In the genomic region with DNA sequence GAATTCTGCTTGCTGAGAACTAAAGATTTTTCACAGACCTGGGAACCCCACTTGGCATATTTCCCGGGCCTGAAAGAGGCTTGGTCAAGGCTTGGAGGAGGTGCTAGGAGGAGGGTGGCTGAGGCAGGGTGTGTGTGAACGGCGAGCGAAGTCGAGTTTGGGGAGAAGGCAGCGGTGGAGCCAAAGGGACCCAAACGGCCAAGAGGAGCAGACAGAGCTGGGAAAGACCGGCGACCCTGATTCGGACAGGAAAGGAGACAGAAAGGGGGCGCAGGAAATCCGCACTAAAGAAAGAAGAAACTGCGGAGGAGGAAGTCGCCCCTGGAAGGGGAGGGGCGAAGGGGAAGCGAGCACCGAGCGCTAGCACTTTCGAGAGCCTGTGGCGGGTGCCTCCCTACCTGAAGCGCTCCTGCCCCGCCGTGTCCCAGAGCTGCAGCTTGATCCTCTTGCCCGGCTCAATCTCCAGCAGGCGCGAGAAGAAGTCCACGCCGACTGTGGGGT, we compare ENCODE assay signal across 7 mouse cellular contexts. TPM values are rescaled to one million over a fixed set of nuclear protein-coding genes. Genes with fewer than 3 reads are reported as not detected.
DNase-seq lines count a peak whose midpoint lies in the region; ATAC-seq and TF ChIP-seq lines count a peak whose summit lies in the region.

No protein-coding gene starts in this region.

- peak overlapping the region; percentile 95 for H3K4me3 ChIP-seq in ES-Bruce4 (ENCODE audit: low read depth, low read length)
- peak overlapping the region; percentile 69 for H3K4me3 ChIP-seq in forebrain, embryonic 12.5 days (replicated peaks)
- peak overlapping the region; percentile 52 for H3K4me3 ChIP-seq in hindbrain, embryonic 11.5 days (ENCODE audit: low read depth, low read length)
- peak overlapping the region; percentile 77 for H3K4me3 ChIP-seq in midbrain, embryonic 15.5 days
- peak overlapping the region; percentile 32 for H3K4me3 ChIP-seq in stomach, postnatal 0 days (ENCODE audit: low read depth, low read length)

- DNase-seq in ZHBTc4 (ENCODE audit: low read depth, low spot score) (peak; percentile 91), liver (peak; percentile 17)
- peak; percentile 70 for DNase-seq in hindbrain, embryonic 11.5 days (ENCODE audit: low spot score)
- no peak for DNase-seq in stomach, postnatal 0 days (ENCODE audit: low spot score)

- H3K36me3 ChIP-seq in ES-Bruce4 (ENCODE audit: control insufficient read depth, insufficient read depth, low read length, poor library complexity, severe bottlenecking): no peaks in the 10 kb centered on the region
- no peaks in the 10 kb centered on the region for H3K36me3 ChIP-seq in forebrain, embryonic 12.5 days (replicated peaks)
- H3K36me3 ChIP-seq in hindbrain, embryonic 11.5 days (ENCODE audit: control insufficient read depth, insufficient read depth, low read length): no peaks in the 10 kb centered on the region
- H3K36me3 ChIP-seq in midbrain, embryonic 15.5 days (replicated peaks): no peaks in the 10 kb centered on the region
- no peaks in the 10 kb centered on the region for H3K36me3 ChIP-seq in stomach, postnatal 0 days (ENCODE audit: control insufficient read depth, insufficient read depth, low read length)

- no peak for TF ChIP-seq CTCF in ES-Bruce4 (IDR thresholded peaks at IDR 0.05; ENCODE audit: low read depth, low read length)
- no peak for TF ChIP-seq CTCF in stomach, postnatal 0 days (IDR thresholded peaks at IDR 0.05; ENCODE audit: low read depth)

- no peaks in the 10 kb centered on the region for H3K27me3 ChIP-seq in ES-Bruce4 (ENCODE audit: control insufficient read depth, insufficient read depth, low read length, poor library complexity, severe bottlenecking)
- H3K27me3 ChIP-seq in forebrain, embryonic 12.5 days: no peaks in the 10 kb centered on the region
- H3K27me3 ChIP-seq in hindbrain, embryonic 11.5 days (ENCODE audit: control insufficient read depth, insufficient read depth, low read length): no peaks in the 10 kb centered on the region
- no peaks in the 10 kb centered on the region for H3K27me3 ChIP-seq in midbrain, embryonic 15.5 days (replicated peaks)
- no peaks in the 10 kb centered on the region for H3K27me3 ChIP-seq in stomach, postnatal 0 days (ENCODE audit: control insufficient read depth, insufficient read depth, low read length)

- WGBS in forebrain, embryonic 12.5 days: 0% methylated on average over 28 of the region's 28 CpGs
- under 1% methylated on average over 28 of the region's 28 CpGs for WGBS in hindbrain, embryonic 11.5 days
- WGBS in midbrain, embryonic 15.5 days: under 1% methylated on average over 25 of the region's 28 CpGs
- WGBS in stomach, postnatal 0 days: under 1% methylated on average over 26 of the region's 28 CpGs

- peak overlapping the region; percentile 37 for H3K27ac ChIP-seq in ES-Bruce4 (ENCODE audit: insufficient read depth, low read length)
- H3K27ac ChIP-seq in forebrain, embryonic 12.5 days: no peak overlapping the region
- H3K27ac ChIP-seq in hindbrain, embryonic 11.5 days (ENCODE audit: low read depth, low read length): no peak overlapping the region
- H3K27ac ChIP-seq in midbrain, embryonic 15.5 days: peak overlapping the region; percentile 58
- no peak overlapping the region for H3K27ac ChIP-seq in stomach, postnatal 0 days (replicated peaks)

- no peak for TF ChIP-seq EP300 in ES-Bruce4 (IDR thresholded peaks at IDR 0.05; ENCODE audit: insufficient read depth, low read depth, low read length)
- TF ChIP-seq EP300 in stomach, postnatal 0 days (optimal IDR thresholded peaks at IDR 0.05): no peak

- H3K4me2 ChIP-seq in forebrain, embryonic 12.5 days: peak overlapping the region; percentile 72
- H3K4me2 ChIP-seq in hindbrain, embryonic 11.5 days (replicated peaks; ENCODE audit: low read depth, low read length): peak overlapping the region; percentile 68
- peak overlapping the region; percentile 68 for H3K4me2 ChIP-seq in midbrain, embryonic 15.5 days
- peak overlapping the region; percentile 54 for H3K4me2 ChIP-seq in stomach, postnatal 0 days (replicated peaks; ENCODE audit: low read depth)

- peak; percentile 70 for ATAC-seq in forebrain, embryonic 12.5 days (ENCODE audit: low FRiP score)
- peak; percentile 20 for ATAC-seq in hindbrain, embryonic 11.5 days (ENCODE audit: low FRiP score)
- ATAC-seq in midbrain, embryonic 15.5 days (replicated peaks): peak; percentile 40
- ATAC-seq in stomach, postnatal 0 days (ENCODE audit: low FRiP score, low TSS enrichment): peak; percentile 66

- no peak for TF ChIP-seq POLR2A in ES-Bruce4 (IDR thresholded peaks at IDR 0.05; ENCODE audit: insufficient read depth, low read length)

- H3K9me3 ChIP-seq in ES-Bruce4 (replicated peaks; ENCODE audit: control insufficient read depth, insufficient read depth, low read length, poor library complexity, severe bottlenecking): no peaks in the 10 kb centered on the region
- H3K9me3 ChIP-seq in forebrain, embryonic 12.5 days: no peaks in the 10 kb centered on the region
- H3K9me3 ChIP-seq in hindbrain, embryonic 11.5 days (ENCODE audit: control insufficient read depth, low read length): no peaks in the 10 kb centered on the region
- no peaks in the 10 kb centered on the region for H3K9me3 ChIP-seq in midbrain, embryonic 15.5 days
- no peaks in the 10 kb centered on the region for H3K9me3 ChIP-seq in stomach, postnatal 0 days (ENCODE audit: control insufficient read depth, low read length)

- no peaks in the 10 kb centered on the region for H3K4me1 ChIP-seq in ES-Bruce4 (ENCODE audit: control insufficient read depth, insufficient read depth, low read length)
- peaks cover 6% of the 10 kb centered on the region; the same call in 1 of the 2 replicates for H3K4me1 ChIP-seq in forebrain, embryonic 12.5 days
- H3K4me1 ChIP-seq in hindbrain, embryonic 11.5 days (replicated peaks; ENCODE audit: control insufficient read depth, insufficient read depth, low read length): no peaks in the 10 kb centered on the region
- H3K4me1 ChIP-seq in midbrain, embryonic 15.5 days: peaks cover 12% of the 10 kb centered on the region
- H3K4me1 ChIP-seq in stomach, postnatal 0 days (replicated peaks; ENCODE audit: control insufficient read depth, insufficient read depth): 0 out of 2 replicates have a peak, but pooled peaks cover 2% of the 10 kb centered on the region

- peak overlapping the region; percentile 51 for H3K9ac ChIP-seq in ES-Bruce4 (ENCODE audit: low read depth, poor library complexity, severe bottlenecking)
- H3K9ac ChIP-seq in forebrain, embryonic 12.5 days: peak overlapping the region; percentile 59
- peak overlapping the region; percentile 46 for H3K9ac ChIP-seq in hindbrain, embryonic 11.5 days (ENCODE audit: low read depth, low read length)
- peak overlapping the region; percentile 54 for H3K9ac ChIP-seq in midbrain, embryonic 15.5 days
- no peak overlapping the region for H3K9ac ChIP-seq in stomach, postnatal 0 days (ENCODE audit: low read length)

RNA-seq across cellular contexts. Expression of gene Rab39, which starts 0.5 kb away (rescaled TPM):
- 1.3 and 1.6 TPM in 2 replicates for polyA plus RNA-seq in ES-Bruce4 (2011; ENCODE audit: insufficient read depth, insufficient read length, low read depth, missing spikeins)
- polyA plus RNA-seq in forebrain, embryonic 12.5 days (2016; fragmentation: Nextera tagmentation; extraction: Ambion mirVana): 3.6 and 4.1 TPM in 2 replicates
- 4.6 and 5.9 TPM in 2 replicates for polyA plus RNA-seq in hindbrain, embryonic 11.5 days (2014; fragmentation: Nextera tagmentation; extraction: Ambion mirVana)
- polyA plus RNA-seq in midbrain, embryonic 15.5 days (2015; fragmentation: Nextera tagmentation; extraction: Ambion mirVana): 2.2 and 2.5 TPM in 2 replicates
- 0.15 and 0.23 TPM in 2 replicates for polyA plus RNA-seq in stomach, postnatal 0 days (2015; fragmentation: Nextera tagmentation; extraction: Ambion mirVana)

RNA-seq across cellular contexts. Expression of gene Cul5, which starts 35.7 kb away (rescaled TPM):
- 69.9 and 76.9 TPM in 2 replicates for polyA plus RNA-seq in ES-Bruce4 (2011; ENCODE audit: insufficient read depth, insufficient read length, low read depth, missing spikeins)
- polyA plus RNA-seq in forebrain, embryonic 12.5 days (2016; fragmentation: Nextera tagmentation; extraction: Ambion mirVana): 48.4 and 48.6 TPM in 2 replicates
- 50.2 and 54.3 TPM in 2 replicates for polyA plus RNA-seq in hindbrain, embryonic 11.5 days (2014; fragmentation: Nextera tagmentation; extraction: Ambion mirVana)
- polyA plus RNA-seq in midbrain, embryonic 15.5 days (2015; fragmentation: Nextera tagmentation; extraction: Ambion mirVana): 42.0 and 47.1 TPM in 2 replicates
- polyA plus RNA-seq in stomach, postnatal 0 days (2015; fragmentation: Nextera tagmentation; extraction: Ambion mirVana): 18.5 and 18.8 TPM in 2 replicates

Comparison
In these comparisons a context has a peak if more than half of its experiments do, and no peak if none do; other contexts are left out.
1. H3K27ac ChIP-seq: peak in ES-Bruce4 (single experiment) and midbrain, embryonic 15.5 days (single experiment); none in forebrain, embryonic 12.5 days (single experiment), hindbrain, embryonic 11.5 days (single experiment) and stomach, postnatal 0 days (single experiment).
2. H3K4me3 ChIP-seq: peak in every context shown above with its lines; median percentile 95 in ES-Bruce4; 77 in midbrain, embryonic 15.5 days; 69 in forebrain, embryonic 12.5 days; 52 in hindbrain, embryonic 11.5 days; 32 in stomach, postnatal 0 days.
3. ATAC-seq: peak in every context shown above with its lines; median percentile 70 in forebrain, embryonic 12.5 days; 66 in stomach, postnatal 0 days; 40 in midbrain, embryonic 15.5 days; 20 in hindbrain, embryonic 11.5 days.
4. Peak in every context shown above with its lines, with median percentiles within 50 percentile points of each other: H3K4me2 ChIP-seq.